Mouse (Mus musculus) CD4-positive, CD25-positive, alpha-beta regulatory T cell, adult 4 months (primary cell): Measurements from ENCODE around the gene Samd14. TPM values are rescaled to one million over a fixed set of nuclear protein-coding genes. Genes with fewer than 3 reads are reported as not detected.

Source experiments
- ATAC-seq: one replicate; pipeline ENCODE4 v1.8.0; 2017
- polyA plus RNA-seq, 2 experiments: library from polyadenylated mRNA; unstranded; fragments of 100-300 nt; shearing (Covaris generic); gene quantifications; one replicate each; pipeline ENCODE4 v1.2.1; 2017

Samd14 gene
- polyA plus RNA-seq, 2 experiments from 2014 or later = 0.87 to 0.94 TPM

DNA sequence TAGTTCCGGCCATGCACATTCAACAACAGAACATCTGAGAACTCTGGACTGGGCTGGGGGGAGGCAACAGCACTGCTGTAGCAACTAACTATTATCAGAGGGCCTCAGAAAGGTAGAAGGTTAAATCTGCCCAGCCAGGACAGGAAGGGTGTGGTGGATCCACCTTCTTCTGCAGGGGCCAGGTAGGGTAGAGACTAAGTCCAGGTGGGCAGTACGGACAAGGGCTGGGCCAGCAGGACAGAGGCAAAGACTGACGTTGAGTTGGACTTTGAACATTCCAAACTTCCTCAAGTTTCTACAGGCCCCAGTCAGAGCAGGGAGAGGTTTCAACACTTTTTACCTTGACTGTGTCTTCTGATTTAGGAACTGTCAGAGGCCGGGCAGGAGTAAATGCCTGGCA is 65.0 kb downstream of the Samd14 start:
- ATAC-seq = no peak

DNA sequence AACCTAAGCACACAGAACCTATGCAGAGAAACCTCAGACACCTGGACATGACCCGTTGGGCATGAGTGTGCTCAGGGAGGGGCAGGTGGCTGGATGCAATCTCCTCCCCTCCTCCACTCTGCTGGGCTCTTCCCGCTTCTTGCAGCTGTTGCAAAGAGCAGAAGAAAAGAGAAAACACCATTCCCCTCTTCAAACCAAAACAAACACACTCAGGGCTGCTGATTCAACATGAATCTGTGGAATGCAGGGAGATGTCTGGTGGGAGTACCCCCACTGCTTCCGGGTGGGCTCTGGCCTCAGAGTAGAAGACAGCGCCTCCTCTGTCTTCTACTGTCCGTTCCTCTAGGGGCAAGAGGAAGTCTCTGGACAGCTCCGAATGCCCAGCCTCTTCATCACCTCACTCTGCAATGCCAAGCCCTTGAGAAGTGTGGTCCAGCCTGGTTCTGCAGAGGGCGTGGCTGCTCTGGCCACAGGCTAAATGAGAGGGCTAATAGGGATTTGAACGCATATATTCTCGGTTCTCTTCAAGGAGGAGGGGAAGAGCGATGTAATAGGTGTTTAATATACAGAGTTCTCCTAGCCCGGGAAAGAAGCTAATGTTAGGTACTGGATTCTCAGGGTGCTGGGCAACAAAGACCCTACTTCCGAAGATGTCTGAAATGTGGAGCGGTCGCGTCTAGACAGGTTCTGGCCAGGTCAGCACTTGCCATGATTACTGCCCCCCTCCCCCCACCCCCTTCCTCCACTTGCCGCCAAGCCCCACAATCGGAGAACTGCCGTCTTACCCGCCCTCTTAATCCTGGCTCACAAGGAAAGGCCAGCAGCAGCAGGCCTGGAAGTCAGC is 65.7 kb downstream of the Samd14 start:
- no peak for ATAC-seq

Other genes with a start within 250 kb of the Samd14 start
- gene Tmem92, start 227.2 kb upstream of the Samd14 start, polyA plus RNA-seq = not detected
- gene Col1a1, start 73.7 kb upstream of the Samd14 start, polyA plus RNA-seq = under 1 TPM in 1 of 2 experiments, not detected in 1; 0.09 TPM
- not detected for gene Hils1, start 42.3 kb upstream of the Samd14 start, polyA plus RNA-seq
- gene Sgca, start 33.6 kb upstream of the Samd14 start, polyA plus RNA-seq = not detected
- gene Ppp1r9b, start 18.8 kb upstream of the Samd14 start, polyA plus RNA-seq = 10 to 100 TPM; 18.1 to 21.7 TPM
- gene Pdk2, start 31.5 kb downstream of the Samd14 start, polyA plus RNA-seq = 10 to 100 TPM in 1 of 2 experiments, 1 to 10 TPM in 1; 8.5 to 13.3 TPM
- under 1 TPM; 0.51 to 0.63 TPM for gene Itga3, start 66.9 kb downstream of the Samd14 start, polyA plus RNA-seq
- under 1 TPM in 1 of 2 experiments, not detected in 1; 0.20 TPM for gene Dlx3, start 110.2 kb downstream of the Samd14 start, polyA plus RNA-seq
- gene Dlx4, start 136.4 kb downstream of the Samd14 start, polyA plus RNA-seq = not detected